Mouse (Mus musculus) macrophage (primary cell): ENCODE data around the gene Arl3. TPM values are rescaled to one million over a fixed set of nuclear protein-coding genes. Genes with fewer than 3 reads are reported as not detected.

Source experiments
- H3K27ac ChIP-seq: fragments of 350-480 bp; formaldehyde crosslinking; 2 replicates; pipeline ENCODE4 v1.9.0; 2021
- H3K36me3 ChIP-seq: fragments of 350-480 bp; formaldehyde crosslinking; 2 replicates; pipeline ENCODE4 v1.9.0; 2021; ENCODE audit errors: inconsistent target
- H3K4me3 ChIP-seq: fragments of 350-480 bp; formaldehyde crosslinking; 2 replicates; pipeline ENCODE4 v1.9.0; 2021; ENCODE audit errors: inconsistent target
- H3K79me2 ChIP-seq: fragments of 350-480 bp; formaldehyde crosslinking; 2 replicates; pipeline ENCODE4 v1.9.0; 2021; ENCODE audit errors: inconsistent target
- WGBS: methylation state at CpG from one replicate; pipeline ENCODE4 v1.1.7; 2026; ENCODE audit warnings: inconsistent platforms; ENCODE audit not compliant: missing documents; 5-methylcytosine and 5-hydroxymethylcytosine counted together
- polyA plus RNA-seq: library from polyadenylated mRNA; stranded (reverse); fragments of 250-400 nt; gene quantifications from 3 replicates; pipeline ENCODE4 v1.2.4, GENCODE M21; 2018; ENCODE audit warnings: inconsistent platforms
- total RNA-seq, 78 experiments: library from RNA; depleted of rRNA; stranded (reverse); fragments of 250-400 nt; gene quantifications; 1 replicate in 9 of 78; 2 replicates in 24 of 78; 3 replicates in 43 of 78; 4 replicates in 2 of 78; pipeline ENCODE4 v1.2.4; 2018; ENCODE audit warnings: inconsistent platforms in 56 of 78

The Arl3 gene
- 10 to 100 TPM in 10 of 26 experiments, 1 to 10 TPM in 16; 1.4 to 28.2 (median 8.6) TPM for total RNA-seq (2018; cell fraction: chromatin; rRNA removed)
- total RNA-seq (2018; cell fraction: cytosol; rRNA removed) = 10 to 100 TPM; 24.0 to 41.5 (median 31.3) TPM
- 10 to 100 TPM in 11 of 26 experiments, 1 to 10 TPM in 15; 3.3 to 25.5 (median 8.6) TPM for total RNA-seq (2018; cell fraction: nucleus; rRNA removed)
- polyA plus RNA-seq = 31.2 to 78.5 TPM (median 36.3 TPM) in 3 replicates

GRCm38 (mm10) chr19:46572951-46573937 lies at the start of gene Arl3, which contains the start of gene Sfxn2:
Gene Arl3 (minus strand): TSS chr19:46573198.
Gene Sfxn2 (plus strand): TSS chr19:46573365.
- H3K27ac ChIP-seq = no peak within 1 kb of the TSS
- H3K36me3 ChIP-seq = no peaks in the 10 kb centered on the region
- 1% methylated on average over 67 of the region's 67 CpGs for WGBS

GRCm38 (mm10) chr19:46622659-46623193 lies 49.7 kb upstream of the Arl3 start:
- Histone ChIP-seq H3K4me3 (no peak overlapping the region), H3K27ac (no peak overlapping the region), H3K36me3 (peaks cover 12% of the 10 kb centered on the region), H3K79me2 (peaks cover 92% of the 10 kb centered on the region)
- 79% methylated on average over 12 of the region's 12 CpGs for WGBS

More at GRCm38 (mm10) chr19:46572951-46573937, at the start of gene Arl3, which contains the start of gene Sfxn2:
- peak within 1 kb of the TSS; percentile 86 for H3K4me3 ChIP-seq
- peaks cover 5% of the 10 kb centered on the region; the same call in 1 of the 2 replicates for H3K79me2 ChIP-seq

DNA sequence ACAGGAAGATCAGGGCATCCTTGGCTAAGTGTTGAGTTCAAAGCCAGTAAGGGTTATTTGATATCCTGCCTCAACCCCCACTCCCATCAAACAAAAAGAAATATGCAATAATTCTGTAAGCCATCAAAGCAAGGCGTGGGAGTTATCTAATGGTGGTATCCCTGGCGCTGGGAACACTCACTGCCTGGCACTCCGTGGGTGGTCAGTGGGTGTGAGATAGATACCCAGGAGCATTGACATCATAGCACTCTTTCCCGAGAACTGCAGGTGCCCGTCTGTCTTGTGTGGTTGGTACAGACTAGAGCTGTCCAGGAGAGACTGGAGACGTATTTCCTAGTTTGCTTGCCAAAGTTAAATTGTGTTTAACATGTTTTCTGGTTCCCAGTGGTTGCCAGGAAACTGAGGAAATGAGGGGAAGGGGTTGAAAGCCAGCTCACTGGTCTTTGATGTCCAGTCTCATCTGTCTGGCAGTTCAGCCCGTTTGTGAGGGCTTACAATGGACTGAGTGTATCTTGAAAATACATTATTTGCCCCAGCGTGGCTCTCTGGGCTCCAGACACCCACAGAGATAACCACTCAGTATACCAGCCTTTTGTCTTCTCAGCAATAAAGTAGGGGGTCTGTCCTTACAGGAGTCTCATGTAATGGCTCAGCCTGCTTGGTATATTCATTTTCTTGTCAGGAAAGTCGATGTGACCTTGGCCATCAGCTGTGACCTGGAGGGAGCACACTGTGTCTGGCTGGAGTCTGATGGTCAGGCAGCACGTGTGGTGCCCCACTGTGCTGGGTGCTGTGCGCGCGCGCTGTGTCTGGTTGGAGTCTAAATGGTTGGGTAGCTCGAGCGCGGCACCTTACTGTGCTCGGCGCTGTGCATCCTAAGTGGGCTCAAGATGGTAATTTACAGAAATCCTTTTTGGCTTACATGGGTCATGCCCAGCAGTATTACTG lies 48.5 kb upstream of the Arl3 start:
- WGBS = 91% methylated on average over 19 of the region's 19 CpGs
- Histone ChIP-seq H3K79me2 (peaks cover 90% of the 10 kb centered on the region), H3K36me3 (peaks cover 12% of the 10 kb centered on the region), H3K4me3 (no peak overlapping the region), H3K27ac (no peak overlapping the region)

DNA sequence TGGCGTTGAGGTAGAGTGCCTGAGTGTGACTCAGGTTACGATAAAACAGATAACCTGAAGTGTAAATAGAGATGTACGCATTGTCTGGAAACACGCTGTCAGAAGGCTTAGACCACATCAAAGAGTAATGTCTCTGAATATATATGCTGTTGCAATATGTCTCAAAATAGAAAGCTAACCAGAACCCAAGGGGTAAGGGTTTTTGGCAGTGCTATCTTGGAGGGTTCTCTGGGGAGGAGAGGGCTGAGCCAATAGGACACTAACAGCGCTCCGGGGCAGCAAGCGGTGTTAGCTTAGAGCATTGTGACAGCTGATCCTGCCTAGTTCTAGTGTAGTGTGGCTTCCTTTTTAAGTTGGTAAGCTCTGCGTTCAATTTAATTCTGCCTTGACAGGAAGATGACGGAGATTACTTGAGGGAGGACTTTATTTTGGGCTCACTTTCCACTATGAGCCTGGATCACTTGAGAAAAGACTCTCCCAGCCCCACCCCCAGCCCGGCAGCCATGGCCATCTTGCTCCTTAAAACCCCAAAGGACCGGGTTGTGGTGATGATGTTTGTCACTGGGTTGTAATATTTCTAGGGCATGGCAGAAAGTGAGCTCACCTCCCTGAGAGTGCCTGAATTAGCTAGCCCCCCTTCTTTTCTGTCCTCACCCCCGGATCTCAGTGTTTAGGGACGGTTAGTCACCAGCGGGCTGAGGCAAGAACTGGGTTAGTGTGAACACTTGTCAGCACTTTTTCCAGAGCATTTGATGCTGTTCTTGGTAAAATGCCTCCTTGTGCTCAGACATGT lies 47.2 kb upstream of the Arl3 start:
- Histone ChIP-seq H3K79me2 (peaks cover 90% of the 10 kb centered on the region), H3K27ac (no peak overlapping the region), H3K36me3 (peaks cover 12% of the 10 kb centered on the region), H3K4me3 (no peak overlapping the region)
- 75% methylated on average over 14 of the region's 14 CpGs for WGBS

GRCm38 (mm10) chr19:46619518-46619917 lies 46.5 kb upstream of the Arl3 start:
- 98% methylated on average over 6 of the region's 6 CpGs for WGBS
- H3K27ac ChIP-seq = no peak overlapping the region
- peaks cover 12% of the 10 kb centered on the region for H3K36me3 ChIP-seq
- peaks cover 90% of the 10 kb centered on the region for H3K79me2 ChIP-seq
- H3K4me3 ChIP-seq = no peak overlapping the region

- Histone ChIP-seq H3K36me3 (peaks cover 13% of the 10 kb centered on the region), H3K4me3 (no peak overlapping the region), H3K79me2 (peaks cover 90% of the 10 kb centered on the region), H3K27ac (no peak overlapping the region)
- 79% methylated on average over 18 of the region's 19 CpGs for WGBS
Observed at GRCm38 (mm10) chr19:46619001-46619400, 46.0 kb upstream of the Arl3 start.

DNA sequence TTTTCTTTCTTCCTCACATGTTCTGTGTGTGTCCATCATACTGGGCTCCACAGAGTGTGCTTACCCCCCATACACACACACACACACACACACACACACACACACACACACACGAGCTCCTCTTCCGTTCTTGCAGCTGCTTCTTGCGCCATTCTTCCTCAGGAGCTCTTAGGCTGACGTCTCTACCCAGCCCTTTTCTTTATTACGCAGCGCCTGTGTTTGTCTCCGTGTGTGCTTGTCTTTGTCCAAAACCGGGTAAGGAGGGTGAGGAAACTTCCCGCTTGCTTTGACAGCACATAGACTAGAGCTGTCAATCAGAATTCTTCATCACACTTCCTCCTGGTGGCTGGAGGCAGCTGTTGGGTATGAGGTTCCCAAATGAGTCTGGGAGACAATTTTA lies 45.3 kb upstream of the Arl3 start:
- H3K79me2 ChIP-seq = peaks cover 90% of the 10 kb centered on the region
- no peak overlapping the region for H3K4me3 ChIP-seq
- H3K36me3 ChIP-seq = peaks cover 20% of the 10 kb centered on the region
- WGBS = 8% methylated on average over 9 of the region's 9 CpGs
- H3K27ac ChIP-seq = no peak overlapping the region

GRCm38 (mm10) chr19:46617361-46617760 lies 44.4 kb upstream of the Arl3 start:
- WGBS = 77% methylated on average over 8 of the region's 8 CpGs
- Histone ChIP-seq H3K4me3 (no peak overlapping the region), H3K27ac (no peak overlapping the region), H3K36me3 (peaks cover 29% of the 10 kb centered on the region), H3K79me2 (peaks cover 90% of the 10 kb centered on the region)

DNA sequence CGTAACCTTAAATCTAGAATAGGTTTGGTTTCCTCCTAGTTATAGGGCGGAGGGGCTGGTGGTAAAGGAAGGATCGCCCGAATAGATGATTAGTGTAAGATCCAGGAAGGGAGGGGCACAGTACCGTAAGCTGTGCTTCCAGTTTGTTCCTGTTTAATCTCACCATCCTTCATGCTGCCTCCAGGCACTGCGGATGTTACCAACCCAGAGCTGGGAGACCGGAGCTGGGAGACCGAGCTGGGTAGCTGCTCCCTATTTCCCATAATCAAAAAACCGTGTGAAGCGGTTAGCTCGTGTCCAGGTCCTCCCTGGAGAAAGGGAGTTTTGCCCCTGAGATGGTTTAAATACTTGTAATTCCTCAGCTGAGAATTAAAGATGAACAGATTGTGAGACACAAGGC lies 43.4 kb upstream of the Arl3 start:
- H3K79me2 ChIP-seq = peaks cover 89% of the 10 kb centered on the region
- peaks cover 29% of the 10 kb centered on the region for H3K36me3 ChIP-seq
- H3K27ac ChIP-seq = no peak overlapping the region
- no peak overlapping the region for H3K4me3 ChIP-seq
- 90% methylated on average over 11 of the region's 11 CpGs for WGBS

GRCm38 (mm10) chr19:46608158-46608557 lies 35.2 kb upstream of the Arl3 start:
- no peak overlapping the region for H3K27ac ChIP-seq
- WGBS = 94% methylated on average over 7 of the region's 7 CpGs
- no peak overlapping the region for H3K4me3 ChIP-seq
- H3K36me3 ChIP-seq = peaks cover 40% of the 10 kb centered on the region; the same call in 1 of the 2 replicates
- H3K79me2 ChIP-seq = peaks cover 98% of the 10 kb centered on the region

- H3K27ac ChIP-seq = no peak overlapping the region
- peaks cover 98% of the 10 kb centered on the region for H3K79me2 ChIP-seq
- H3K4me3 ChIP-seq = no peak overlapping the region
- H3K36me3 ChIP-seq = peaks cover 33% of the 10 kb centered on the region; the same call in 1 of the 2 replicates
- 29% methylated on average over 7 of the region's 7 CpGs for WGBS
Observed at GRCm38 (mm10) chr19:46607424-46607823, 34.4 kb upstream of the Arl3 start.

DNA sequence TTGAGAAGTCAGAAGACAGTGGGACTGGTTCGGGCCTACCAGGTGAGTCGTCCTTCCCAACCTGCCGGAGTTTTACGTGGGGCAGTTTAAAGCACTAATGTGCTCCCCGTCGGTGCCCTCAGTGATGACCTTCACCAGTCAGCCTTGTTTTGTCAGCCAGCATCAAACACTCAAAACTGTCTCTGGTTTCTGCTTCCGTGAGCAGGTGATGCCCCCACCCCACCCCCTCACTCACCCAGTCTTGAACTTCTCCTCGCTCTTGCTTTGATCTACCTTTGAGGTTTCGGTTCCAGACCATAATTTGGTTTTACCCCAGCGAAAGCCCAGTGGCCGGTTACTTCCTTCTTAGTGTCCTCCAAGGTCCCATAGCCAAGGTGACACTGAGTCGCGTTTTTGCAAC lies 33.7 kb upstream of the Arl3 start:
- H3K36me3 ChIP-seq = peaks cover 33% of the 10 kb centered on the region; the same call in 1 of the 2 replicates
- 64% methylated on average over 13 of the region's 13 CpGs for WGBS
- H3K79me2 ChIP-seq = peaks cover 98% of the 10 kb centered on the region
- no peak overlapping the region for H3K27ac ChIP-seq
- no peak overlapping the region for H3K4me3 ChIP-seq

- WGBS = 60% methylated on average over 4 of the region's 4 CpGs
- Histone ChIP-seq H3K36me3 (peaks cover 19% of the 10 kb centered on the region; the same call in 1 of the 2 replicates), H3K4me3 (no peak overlapping the region), H3K79me2 (peaks cover 85% of the 10 kb centered on the region), H3K27ac (no peak overlapping the region)
Observed at GRCm38 (mm10) chr19:46602406-46602805, 29.4 kb upstream of the Arl3 start.
